Mouse (Mus musculus): Measurements from ENCODE around the gene Lrrc45.
A peak's percentile ranks its signal among the peaks of the same experiment; 100 is the strongest.
"Not testable (repeated sequence)": the region's sequence is repeated elsewhere in the genome, so short reads cannot be mapped to it uniquely, and the experiment has no call there.

The Lrrc45 gene

GRCm38 (mm10) chr11:120713580-120714518 lies at the start of gene Lrrc45, which contains the start of gene Cenpx:
Lrrc45 (plus strand) TSS chr11:120713925.
Cenpx (minus strand) TSS chr11:120713738.
- peak; percentile 98 for DNase-seq

GRCm38 (mm10) chr11:120665406-120665805 lies 48.3 kb upstream of the Lrrc45 start:
- no peak for DNase-seq

GRCm38 (mm10) chr11:120666617-120667016 lies 47.1 kb upstream of the Lrrc45 start:
- DNase-seq, result no peak

- DNase-seq, result peak; percentile 96
These were observed 40.8 kb upstream of the Lrrc45 start, which contains the start of gene Aspscr1 for GRCm38 (mm10) chr11:120672687-120673593. Aspscr1 (plus strand) TSS chr11:120672973.

- no peak for DNase-seq
These were observed 40.1 kb upstream of the Lrrc45 start for GRCm38 (mm10) chr11:120673594-120674122.

- DNase-seq, result not testable (repeated sequence)
These were observed 37.9 kb upstream of the Lrrc45 start for GRCm38 (mm10) chr11:120675875-120676274.

- DNase-seq, result no peak
These were observed 36.8 kb upstream of the Lrrc45 start for GRCm38 (mm10) chr11:120676951-120677350.

- DNase-seq, result no peak
These were observed 33.8 kb upstream of the Lrrc45 start for GRCm38 (mm10) chr11:120679909-120680308.

- no peak for DNase-seq
These were observed 31.0 kb upstream of the Lrrc45 start for GRCm38 (mm10) chr11:120682683-120683082.

- no peak for DNase-seq
These were observed 30.2 kb upstream of the Lrrc45 start for GRCm38 (mm10) chr11:120683536-120683935.

GRCm38 (mm10) chr11:120684086-120684485 lies 29.6 kb upstream of the Lrrc45 start:
- DNase-seq, result no peak

- no peak for DNase-seq
These were observed 29.1 kb upstream of the Lrrc45 start for GRCm38 (mm10) chr11:120684660-120685059.

GRCm38 (mm10) chr11:120686650-120687272 lies 27.0 kb upstream of the Lrrc45 start:
- no peak for DNase-seq

GRCm38 (mm10) chr11:120689365-120689764 lies 24.4 kb upstream of the Lrrc45 start:
- DNase-seq, result no peak

GRCm38 (mm10) chr11:120692471-120693011 lies 21.2 kb upstream of the Lrrc45 start:
- DNase-seq, result peak; percentile 28

GRCm38 (mm10) chr11:120693461-120693860 lies 20.3 kb upstream of the Lrrc45 start:
- no peak for DNase-seq

- no peak for DNase-seq
These were observed 18.5 kb upstream of the Lrrc45 start for GRCm38 (mm10) chr11:120695184-120695583.

GRCm38 (mm10) chr11:120695641-120696040 lies 18.1 kb upstream of the Lrrc45 start:
- no peak for DNase-seq

- DNase-seq, result no peak
These were observed 17.2 kb upstream of the Lrrc45 start for GRCm38 (mm10) chr11:120696568-120696967.

GRCm38 (mm10) chr11:120697741-120698140 lies 16.0 kb upstream of the Lrrc45 start:
- DNase-seq, result no peak

GRCm38 (mm10) chr11:120703696-120704454 lies 9.8 kb upstream of the Lrrc45 start:
- no peak for DNase-seq
